Mouse (Mus musculus) neural tube, embryonic 14.5 days (tissue): ENCODE results near the gene Myo3b. TPM values are rescaled to one million over a fixed set of nuclear protein-coding genes. Genes with fewer than 3 reads are reported as not detected.

Source experiments
- ATAC-seq: fragments of 200-750 bp; cut with Nextera tagmentation; 2 replicates; pipeline ENCODE4 v1.8.0; 2017; ENCODE audit warnings: low read depth, mild to moderate bottlenecking, moderate TSS enrichment, moderate library complexity
- H3K27ac ChIP-seq: fragments of 300-500 bp; sonication (generic); 2 replicates; pipeline ENCODE4 v1.5.1; 2014; ENCODE audit warnings: low read depth, mild to moderate bottlenecking, control low read depth, low read length, moderate library complexity, mixed read lengths
- H3K27me3 ChIP-seq: fragments of 300-500 bp; sonication (generic); 2 replicates; pipeline ENCODE4 v1.6.1; 2014; ENCODE audit warnings: low read length; ENCODE audit not compliant: control insufficient read depth, insufficient read depth
- H3K36me3 ChIP-seq: fragments of 300-500 bp; sonication (generic); 2 replicates; pipeline ENCODE4 v1.6.1; 2014; ENCODE audit warnings: low read length, mixed read lengths; ENCODE audit not compliant: control insufficient read depth, insufficient read depth
- H3K4me1 ChIP-seq: fragments of 300-500 bp; sonication (generic); 2 replicates; pipeline ENCODE4 v1.6.1; 2014; ENCODE audit warnings: low read length; ENCODE audit not compliant: control insufficient read depth, insufficient read depth
- H3K4me2 ChIP-seq: fragments of 300-500 bp; sonication (generic); 2 replicates; pipeline ENCODE4 v1.6.1; 2014; ENCODE audit warnings: mild to moderate bottlenecking, low read depth, low read length, control low read depth
- H3K4me3 ChIP-seq: fragments of 300-500 bp; sonication (generic); 2 replicates; pipeline ENCODE4 v1.5.1; 2014; ENCODE audit warnings: low read depth, low read length, control low read depth, mixed read lengths
- H3K9ac ChIP-seq: fragments of 300-500 bp; sonication (generic); replicated peaks from 2 replicates; pipeline ENCODE4 v1.6.1; 2014; ENCODE audit warnings: low read depth, mild to moderate bottlenecking, control low read depth, low read length, mixed read lengths
- H3K9me3 ChIP-seq: fragments of 300-500 bp; sonication (generic); 2 replicates; pipeline ENCODE4 v1.6.1; 2016; ENCODE audit warnings: low read length; ENCODE audit not compliant: control insufficient read depth
- WGBS: fragments of 180-500 bp; shearing (Covaris S2); extraction: QIAGEN DNeasy Blood & Tissue Kit; methylation state at CpG from one replicate; pipeline ENCODE4 v1.1.7; 2014; 5-methylcytosine and 5-hydroxymethylcytosine counted together
- polyA plus RNA-seq: library from polyadenylated mRNA; unstranded; fragments of >200 nt; fragmentation: Nextera tagmentation; extraction: Ambion mirVana; gene quantifications from 2 replicates; pipeline ENCODE4 v1.2.1, GENCODE M21; 2014

The Myo3b gene
- polyA plus RNA-seq, 1 experiment from 2014 or later: 0.21 TPM

DNA sequence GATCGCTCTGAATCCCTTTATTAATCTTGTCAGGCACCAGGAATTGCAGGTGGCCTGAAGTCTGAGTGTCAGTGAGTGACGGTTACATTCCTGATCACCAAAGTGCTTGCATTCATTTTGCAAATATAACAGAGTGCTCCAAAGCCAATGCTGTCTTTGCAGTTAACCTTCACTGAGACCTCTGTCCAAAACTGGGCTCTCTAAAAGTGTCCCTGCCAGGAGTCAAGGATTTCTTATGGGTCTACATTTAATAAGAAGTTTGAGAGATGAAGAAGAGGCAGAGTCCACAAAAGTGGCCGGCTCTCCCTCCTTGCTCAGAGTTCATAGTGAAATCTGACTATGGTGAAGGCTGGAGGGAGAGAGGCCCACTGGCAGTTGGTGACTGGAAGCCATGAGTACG, 315.1 kb downstream of the Myo3b start:
- WGBS: 92% methylated on average over 4 of the region's 4 CpGs
- no peaks in the 10 kb centered on the region for H3K27me3 ChIP-seq
- H3K36me3 ChIP-seq: no peaks in the 10 kb centered on the region
- ATAC-seq: no peak
- no peak overlapping the region for H3K9ac ChIP-seq
- no peak overlapping the region for H3K27ac ChIP-seq
- no peak overlapping the region for H3K4me2 ChIP-seq
- H3K4me3 ChIP-seq: no peak overlapping the region
- no peaks in the 10 kb centered on the region for H3K4me1 ChIP-seq
- H3K9me3 ChIP-seq: no peaks in the 10 kb centered on the region

DNA sequence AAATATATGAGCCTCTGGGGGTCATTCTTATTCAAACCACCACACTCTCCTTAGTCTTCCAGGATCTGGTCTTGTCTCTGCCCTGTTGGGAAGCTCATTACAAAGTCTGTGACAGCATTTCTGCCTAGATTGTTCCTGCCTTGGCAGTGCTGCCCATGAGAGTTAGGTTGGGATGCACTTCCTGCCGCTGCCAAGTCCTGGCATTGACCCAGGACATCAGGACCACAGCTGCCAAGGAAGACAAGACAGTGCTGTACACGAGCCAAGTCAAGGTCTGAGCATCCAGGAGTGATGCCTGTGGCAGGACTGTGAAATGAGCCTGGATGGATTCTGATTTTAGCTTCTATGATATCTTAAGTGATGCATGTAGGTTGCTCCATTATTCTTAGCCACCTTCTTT, 316.1 kb downstream of the Myo3b start:
- no peaks in the 10 kb centered on the region for H3K27me3 ChIP-seq
- H3K4me2 ChIP-seq: no peak overlapping the region
- no peak for ATAC-seq
- H3K27ac ChIP-seq: no peak overlapping the region
- no peak overlapping the region for H3K9ac ChIP-seq
- H3K36me3 ChIP-seq: no peaks in the 10 kb centered on the region
- no peaks in the 10 kb centered on the region for H3K9me3 ChIP-seq
- H3K4me1 ChIP-seq: no peaks in the 10 kb centered on the region
- no peak overlapping the region for H3K4me3 ChIP-seq
- WGBS: 75% methylated on average over 2 of the region's 2 CpGs

DNA sequence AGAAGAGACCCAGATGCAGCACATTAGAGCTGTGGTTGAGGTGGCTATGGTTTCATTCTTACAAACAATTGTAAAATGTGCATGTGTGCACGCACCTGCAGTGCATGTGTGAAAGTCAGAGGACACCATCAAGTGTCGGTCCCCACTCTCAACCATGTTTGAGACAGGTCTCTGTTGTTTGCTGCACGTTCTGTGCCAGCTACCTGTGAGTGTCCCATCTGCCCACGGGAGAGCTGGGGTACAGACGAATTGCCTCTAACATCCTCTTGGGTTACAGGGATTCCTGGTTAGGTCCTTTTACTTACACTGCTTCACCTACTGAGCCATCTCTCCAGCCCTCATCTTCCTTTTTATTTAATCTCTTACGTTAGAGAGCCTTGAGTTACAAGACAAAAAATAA, 330.5 kb downstream of the Myo3b start:
- H3K27me3 ChIP-seq: no peaks in the 10 kb centered on the region
- no peak overlapping the region for H3K27ac ChIP-seq
- H3K4me3 ChIP-seq: no peak overlapping the region
- whole genome bisulfite sequencing: 93% methylated on average over 6 of the region's 6 CpGs
- no peak for ATAC-seq
- H3K4me1 ChIP-seq: no peaks in the 10 kb centered on the region
- no peak overlapping the region for H3K9ac ChIP-seq
- no peaks in the 10 kb centered on the region for H3K36me3 ChIP-seq
- H3K9me3 ChIP-seq: no peaks in the 10 kb centered on the region
- no peak overlapping the region for H3K4me2 ChIP-seq

DNA sequence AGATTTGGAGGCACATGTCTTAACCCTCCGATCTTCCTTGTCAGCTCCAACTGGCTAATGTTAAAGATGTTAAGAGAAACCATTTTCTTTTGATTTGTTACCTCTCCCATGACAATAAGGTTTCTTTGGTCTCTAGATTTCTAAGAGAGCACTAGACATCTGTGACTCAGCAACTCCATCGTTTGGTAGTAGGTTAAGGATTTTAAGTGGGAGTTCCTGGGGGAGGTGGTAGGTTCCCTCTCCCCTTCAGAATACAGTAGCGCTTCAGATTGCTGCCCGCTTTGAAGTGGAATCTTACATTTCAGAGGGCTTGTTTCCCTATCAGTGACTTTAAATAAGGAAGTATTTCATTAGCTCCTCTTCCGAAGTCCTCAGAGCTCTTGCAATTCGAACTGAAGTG, 340.4 kb downstream of the Myo3b start:
- Histone ChIP-seq H3K27me3 (no peaks in the 10 kb centered on the region), H3K27ac (no peak overlapping the region), H3K36me3 (no peaks in the 10 kb centered on the region), H3K4me3 (no peak overlapping the region), H3K9me3 (no peaks in the 10 kb centered on the region), H3K9ac (no peak overlapping the region), H3K4me2 (no peak overlapping the region), H3K4me1 (no peaks in the 10 kb centered on the region)
- ATAC-seq: no peak
- WGBS: 70% methylated on average over 6 of the region's 6 CpGs

DNA sequence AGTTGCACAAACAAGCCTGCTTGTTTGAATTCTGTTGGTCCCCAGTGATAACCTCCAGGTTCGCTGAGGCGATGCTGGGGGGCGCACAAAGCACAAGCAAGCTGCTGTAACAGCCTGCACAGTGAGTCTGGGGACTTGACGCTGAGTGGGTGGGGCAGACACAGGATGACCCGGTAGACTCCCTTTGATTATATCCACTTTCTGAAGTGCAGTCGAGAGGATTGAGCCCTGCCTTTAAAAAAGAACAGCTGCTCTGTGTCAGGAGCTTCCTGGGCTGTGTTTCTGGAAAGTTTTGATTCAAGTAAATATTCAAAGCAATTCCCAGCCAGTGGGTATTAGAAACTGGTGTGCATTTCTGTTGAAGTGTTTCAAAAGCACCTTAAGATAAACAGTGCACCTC, 341.0 kb downstream of the Myo3b start:
- Histone ChIP-seq H3K9me3 (no peaks in the 10 kb centered on the region), H3K4me3 (no peak overlapping the region), H3K4me1 (no peaks in the 10 kb centered on the region), H3K27ac (no peak overlapping the region), H3K4me2 (no peak overlapping the region), H3K36me3 (no peaks in the 10 kb centered on the region), H3K9ac (no peak overlapping the region), H3K27me3 (no peaks in the 10 kb centered on the region)
- no peak for ATAC-seq
- WGBS: 28% methylated on average over 6 of the region's 6 CpGs

DNA sequence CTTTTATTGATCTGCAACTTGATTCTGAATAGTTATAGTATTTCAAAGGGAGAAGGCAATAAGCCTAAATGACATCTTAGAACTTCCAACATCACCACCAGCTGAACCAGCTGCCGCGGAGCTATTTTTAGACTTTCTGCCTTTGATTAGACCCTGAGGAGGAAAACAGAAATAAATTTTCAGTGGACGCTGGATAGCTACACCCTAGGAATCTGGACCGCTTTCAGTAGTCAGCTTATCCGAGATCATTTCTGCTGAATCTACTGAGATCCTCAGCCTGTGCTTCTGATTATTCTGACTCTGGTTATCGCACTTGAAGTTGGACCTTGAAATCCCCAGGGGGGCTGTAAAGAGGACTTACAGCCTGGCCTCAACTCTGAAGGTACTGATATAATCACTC, 349.7 kb downstream of the Myo3b start:
- no peak overlapping the region for H3K4me3 ChIP-seq
- H3K36me3 ChIP-seq: no peaks in the 10 kb centered on the region
- no peaks in the 10 kb centered on the region for H3K9me3 ChIP-seq
- H3K4me2 ChIP-seq: no peak overlapping the region
- no peak for ATAC-seq
- no peak overlapping the region; the same call in 1 of the 2 replicates for H3K27ac ChIP-seq
- H3K27me3 ChIP-seq: no peaks in the 10 kb centered on the region
- no peak overlapping the region for H3K9ac ChIP-seq
- peaks cover 7% of the 10 kb centered on the region; the same call in 1 of the 2 replicates for H3K4me1 ChIP-seq
- 44% methylated on average over 6 of the region's 6 CpGs for WGBS

DNA sequence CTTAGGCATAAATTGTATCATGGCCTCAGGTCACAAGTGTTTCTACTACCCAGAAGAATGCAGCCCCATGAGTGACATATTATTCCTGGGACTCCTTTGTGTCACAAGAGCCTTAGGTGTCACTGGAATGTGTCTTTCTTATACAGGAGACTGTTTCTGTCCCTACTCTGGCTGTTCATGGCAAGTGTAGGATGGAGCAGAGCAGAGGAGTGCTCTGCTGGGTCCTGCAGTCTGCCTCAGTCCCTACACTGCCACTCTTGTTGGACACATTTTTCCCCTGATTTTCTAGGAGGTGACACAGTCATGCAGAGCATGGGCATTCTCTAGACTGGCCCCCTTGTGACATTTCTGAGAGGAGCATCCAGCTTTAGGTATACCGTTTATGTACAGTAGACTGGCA, 350.2 kb downstream of the Myo3b start:
- H3K4me1 ChIP-seq: peaks cover 7% of the 10 kb centered on the region; the same call in 1 of the 2 replicates
- no peaks in the 10 kb centered on the region for H3K9me3 ChIP-seq
- H3K27me3 ChIP-seq: no peaks in the 10 kb centered on the region
- no peaks in the 10 kb centered on the region for H3K36me3 ChIP-seq
- H3K9ac ChIP-seq: no peak overlapping the region
- WGBS: 85% methylated on average over 1 of the region's 1 CpGs
- no peak overlapping the region for H3K27ac ChIP-seq
- H3K4me3 ChIP-seq: no peak overlapping the region
- no peak for ATAC-seq
- H3K4me2 ChIP-seq: no peak overlapping the region

DNA sequence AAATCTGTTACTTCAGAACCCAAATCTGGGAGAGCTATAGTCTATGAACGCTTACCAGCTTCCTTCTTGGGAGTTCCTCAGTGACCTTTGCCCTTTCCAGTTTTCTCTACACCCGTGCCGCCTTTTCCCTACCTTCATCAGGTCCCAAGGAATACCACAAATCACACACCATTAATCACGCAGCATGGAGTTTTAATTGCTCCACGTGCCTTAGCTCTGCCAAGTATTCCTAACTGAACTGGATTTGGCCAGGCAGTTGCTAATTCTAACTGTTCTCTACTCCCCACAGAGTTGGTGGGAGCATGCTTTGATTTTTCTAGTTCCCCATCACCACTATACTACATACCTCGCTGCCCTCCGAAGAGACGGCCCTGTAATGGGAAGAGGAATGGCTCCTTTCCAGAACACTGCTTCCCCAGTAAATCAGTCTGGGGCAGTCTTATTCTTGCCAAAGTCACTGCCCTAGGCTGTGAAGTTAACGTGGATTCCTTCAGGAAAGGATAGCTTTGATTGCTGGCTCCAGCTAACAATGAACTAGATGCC, 358.9 kb downstream of the Myo3b start:
- H3K9ac ChIP-seq: no peak overlapping the region
- ATAC-seq: peak; percentile 49
- H3K4me2 ChIP-seq: no peak overlapping the region
- no peak overlapping the region for H3K27ac ChIP-seq
- H3K9me3 ChIP-seq: no peaks in the 10 kb centered on the region
- H3K27me3 ChIP-seq: no peaks in the 10 kb centered on the region
- no peaks in the 10 kb centered on the region for H3K36me3 ChIP-seq
- H3K4me1 ChIP-seq: no peaks in the 10 kb centered on the region
- H3K4me3 ChIP-seq: no peak overlapping the region
- WGBS: 45% methylated on average over 9 of the region's 9 CpGs

DNA sequence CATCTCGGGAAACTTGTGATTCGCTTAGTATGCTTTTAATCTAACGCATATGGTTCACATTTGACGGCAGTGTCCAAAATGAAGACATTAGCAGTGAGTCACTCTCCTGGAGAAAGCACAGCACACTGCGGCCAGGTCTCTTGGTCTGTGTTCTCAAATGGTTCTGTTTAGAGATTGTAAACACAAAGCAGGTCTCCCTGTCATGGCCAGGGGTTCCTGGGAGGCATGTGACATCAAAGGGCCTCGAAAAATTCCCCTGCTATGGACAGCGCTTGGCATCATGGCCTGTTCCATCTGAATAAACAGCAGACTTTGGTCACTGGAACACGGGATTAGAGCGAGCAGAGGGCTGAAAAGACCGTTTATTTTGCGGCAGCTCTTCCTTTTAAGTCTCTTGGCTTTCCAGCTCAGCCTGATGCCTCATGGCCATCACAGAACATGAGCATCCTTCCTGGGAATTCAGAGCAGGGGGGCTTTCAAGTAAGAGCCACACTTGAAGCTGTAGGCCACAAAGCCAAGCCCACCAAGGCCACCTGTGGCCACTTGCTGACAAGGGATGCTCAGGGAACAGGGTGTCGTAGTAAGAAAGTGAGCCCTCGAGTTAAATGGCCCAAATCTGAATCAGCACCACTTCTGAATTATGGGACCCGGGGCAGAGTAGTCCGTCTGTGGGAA, 360.7 kb downstream of the Myo3b start:
- no peak overlapping the region for H3K9ac ChIP-seq
- no peaks in the 10 kb centered on the region for H3K4me1 ChIP-seq
- H3K4me3 ChIP-seq: no peak overlapping the region
- no peak overlapping the region for H3K4me2 ChIP-seq
- 84% methylated on average over 15 of the region's 15 CpGs for WGBS
- H3K9me3 ChIP-seq: no peaks in the 10 kb centered on the region
- H3K27ac ChIP-seq: no peak overlapping the region
- H3K27me3 ChIP-seq: no peaks in the 10 kb centered on the region
- no peaks in the 10 kb centered on the region for H3K36me3 ChIP-seq
- no peak for ATAC-seq
